Mouse (Mus musculus) kidney, adult 8-10 months (tissue): ENCODE results near the gene Aven.

Experiments used
- DNase-seq, 2 experiments: peaks; one replicate each; pipeline ENCODE4 v3.0.0; 2022

The Aven gene

GRCm38 (mm10) chr2:112561549-112561948 lies 68.8 kb downstream of the Aven start:
- DNase-seq, result no peak

- DNase-seq, result no peak
These were observed 72.3 kb downstream of the Aven start for GRCm38 (mm10) chr2:112565060-112565459.

DNA sequence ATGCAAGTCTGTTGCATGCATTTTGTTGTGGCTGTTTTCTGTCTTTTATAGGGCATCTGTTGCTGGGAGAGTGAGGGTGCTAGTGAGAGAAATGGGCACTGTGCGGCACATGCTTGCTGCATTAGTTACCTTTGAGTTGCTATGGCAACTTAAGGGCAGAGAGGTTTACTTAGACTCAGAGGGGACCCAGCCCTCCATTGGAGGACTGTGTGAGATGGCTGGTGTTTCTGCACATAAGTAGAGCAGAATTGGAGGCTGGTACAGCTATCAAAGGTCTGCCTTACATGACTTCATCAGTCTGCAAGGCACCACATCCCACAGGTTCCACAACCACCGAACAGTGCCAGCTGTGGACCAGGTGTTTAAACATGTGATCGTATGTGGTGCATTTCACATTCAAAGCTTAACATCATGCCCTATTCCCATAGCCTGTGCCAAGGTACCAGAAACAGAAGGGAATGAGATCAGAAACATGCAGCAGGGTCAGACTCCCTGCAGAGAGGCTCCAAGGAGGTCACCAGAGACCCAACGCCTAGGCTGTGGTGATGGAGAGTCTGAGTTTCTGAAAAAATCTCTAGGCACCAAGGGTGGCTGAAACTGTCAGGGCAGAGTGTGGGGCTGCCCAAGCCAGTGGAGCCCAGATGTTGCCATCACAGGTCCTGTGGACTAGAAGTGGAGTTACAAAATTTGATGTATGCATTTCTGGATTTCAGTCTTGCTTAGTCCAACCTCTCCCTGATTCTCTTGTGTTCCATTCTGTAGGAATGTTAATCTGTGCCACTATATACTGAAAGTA lies 73.7 kb downstream of the Aven start:
- no peak for DNase-seq

- no peak for DNase-seq
These were observed 75.0 kb downstream of the Aven start for GRCm38 (mm10) chr2:112567786-112568185.

DNA sequence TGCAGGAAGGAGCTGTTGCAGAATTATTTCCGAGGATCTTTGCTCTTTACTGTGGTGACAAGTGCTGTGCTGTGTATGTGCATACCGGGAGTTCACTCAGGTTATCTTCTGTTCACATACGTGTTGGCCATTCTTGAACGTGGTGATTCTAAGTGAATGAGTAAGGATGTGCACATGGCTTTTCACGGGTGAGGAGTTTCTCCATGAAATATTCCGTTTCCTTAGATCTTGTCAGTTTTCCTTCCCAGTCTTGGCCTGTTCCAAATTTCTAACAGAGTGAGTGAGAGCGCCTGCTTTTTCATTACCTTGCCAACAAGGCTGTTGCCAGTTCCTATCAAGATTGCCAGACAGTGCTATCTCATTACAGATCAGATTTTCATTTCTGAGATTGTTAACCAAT lies 98.2 kb downstream of the Aven start:
- DNase-seq, result no peak

DNA sequence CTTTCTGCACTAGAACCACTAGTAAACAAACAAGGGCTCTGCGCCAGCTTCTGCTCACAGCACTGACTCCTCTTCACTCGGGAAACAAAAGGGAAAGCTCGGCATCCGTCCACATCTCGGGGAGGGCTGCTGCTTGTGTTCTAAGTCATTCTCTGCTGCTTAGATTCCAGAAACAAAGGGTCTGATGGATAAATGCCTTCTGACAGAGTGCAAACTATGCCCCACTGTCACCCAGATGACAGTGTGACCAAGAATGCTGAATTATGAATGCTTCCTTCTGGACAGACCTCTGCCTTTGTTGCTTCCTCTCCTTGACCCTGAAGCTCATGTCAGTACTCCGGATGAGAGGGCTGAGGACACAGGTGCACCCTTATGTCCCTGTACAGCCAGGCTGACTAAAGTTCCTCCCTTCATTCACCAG lies 98.7 kb downstream of the Aven start:
- peak in 1 of 2 experiments; percentile 12 for DNase-seq

- no peak for DNase-seq
These were observed 100.6 kb downstream of the Aven start for GRCm38 (mm10) chr2:112593322-112593721.

DNA sequence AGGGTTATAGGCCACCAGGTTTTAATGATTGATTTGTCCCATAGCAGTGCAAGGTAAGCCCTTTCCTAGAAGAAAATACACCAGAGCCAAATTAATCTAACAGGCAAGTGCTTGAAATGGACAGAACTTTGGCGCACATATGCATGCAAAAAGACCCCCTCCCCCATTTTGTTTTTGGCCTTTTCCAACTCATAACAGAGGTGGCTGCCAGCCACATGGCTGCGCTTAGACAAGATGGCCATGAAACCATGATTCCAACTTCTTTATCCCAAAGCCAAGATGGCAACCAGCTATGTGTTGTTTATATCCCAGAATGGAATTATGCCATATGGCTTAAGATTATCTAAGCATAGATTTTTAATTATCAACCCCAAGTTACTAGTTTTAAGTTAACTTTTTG lies 101.0 kb downstream of the Aven start:
- no peak for DNase-seq

GRCm38 (mm10) chr2:112595807-112596206 lies 103.0 kb downstream of the Aven start:
- DNase-seq, result no peak

DNA sequence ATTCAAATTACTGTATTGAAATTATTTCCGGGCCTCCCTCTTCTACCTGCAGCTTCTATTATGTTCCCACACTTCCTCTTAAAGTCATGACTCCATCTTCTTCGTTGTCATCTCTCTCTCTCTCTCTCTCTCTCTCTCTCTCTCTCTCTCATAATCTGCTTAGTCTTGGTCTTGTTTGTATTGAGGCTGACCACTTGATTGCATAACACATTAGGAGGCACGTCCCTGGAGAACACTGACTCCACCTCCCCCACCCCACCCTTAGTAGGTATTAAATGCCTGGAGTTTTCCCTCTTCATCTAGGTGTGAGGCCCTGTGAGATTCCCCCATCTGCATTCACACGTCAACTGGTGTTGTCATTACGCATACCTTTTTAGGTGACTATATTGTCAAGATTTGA lies 103.7 kb downstream of the Aven start:
- DNase-seq, result no peak

GRCm38 (mm10) chr2:112597064-112597463 lies 104.3 kb downstream of the Aven start:
- DNase-seq, result no peak

GRCm38 (mm10) chr2:112600222-112600621 lies 107.5 kb downstream of the Aven start:
- DNase-seq, result peak in 1 of 2 experiments; percentile 9

GRCm38 (mm10) chr2:112602487-112602886 lies 109.7 kb downstream of the Aven start:
- DNase-seq, result no peak

DNA sequence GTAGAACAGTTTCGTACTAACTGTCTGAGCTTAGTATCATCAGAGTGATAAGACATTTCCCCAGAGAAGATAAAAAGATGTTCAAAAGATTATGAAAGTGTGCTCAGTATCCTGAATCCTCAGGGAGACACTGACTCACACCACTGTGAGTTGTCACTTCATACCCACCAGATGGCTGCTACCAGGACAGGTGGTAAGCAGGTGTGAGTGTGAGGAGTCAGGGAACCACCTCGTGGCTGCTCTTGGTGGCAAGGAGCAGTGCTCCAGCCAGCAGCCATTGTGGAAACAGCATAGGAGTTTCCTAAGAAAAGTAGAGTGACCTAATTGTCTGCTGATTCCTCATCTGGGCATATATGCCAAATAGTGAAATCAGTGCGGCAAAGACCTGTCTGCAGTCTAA lies 113.8 kb downstream of the Aven start:
- no peak for DNase-seq

- no peak for DNase-seq
These were observed 119.9 kb downstream of the Aven start for GRCm38 (mm10) chr2:112612628-112613027.

DNA sequence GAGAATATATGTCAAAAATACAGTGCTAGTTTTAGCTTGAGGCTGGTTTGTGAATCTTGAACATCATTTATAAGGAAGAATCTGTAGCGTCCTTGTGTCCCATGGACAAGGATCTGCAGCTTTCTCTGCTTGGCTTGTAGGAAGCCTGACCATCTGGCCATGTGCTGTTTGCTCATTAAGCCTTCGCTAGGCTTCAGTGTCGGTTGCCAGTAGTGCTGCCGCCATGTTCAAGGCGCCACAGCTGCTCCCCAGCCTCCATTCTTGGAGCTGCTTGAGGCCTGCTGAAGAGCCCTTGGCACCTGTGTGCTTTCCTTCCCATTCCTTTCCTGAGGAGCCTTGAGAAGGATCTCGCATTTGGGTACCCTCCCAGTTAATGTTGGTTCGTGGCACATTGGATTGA lies 121.6 kb downstream of the Aven start:
- DNase-seq, result no peak

- DNase-seq, result no peak
These were observed 124.4 kb downstream of the Aven start for GRCm38 (mm10) chr2:112617206-112617605.

- DNase-seq, result no peak
These were observed 132.4 kb downstream of the Aven start for GRCm38 (mm10) chr2:112625156-112625555.

- no peak for DNase-seq
These were observed 137.9 kb downstream of the Aven start for GRCm38 (mm10) chr2:112630669-112631068.

DNA sequence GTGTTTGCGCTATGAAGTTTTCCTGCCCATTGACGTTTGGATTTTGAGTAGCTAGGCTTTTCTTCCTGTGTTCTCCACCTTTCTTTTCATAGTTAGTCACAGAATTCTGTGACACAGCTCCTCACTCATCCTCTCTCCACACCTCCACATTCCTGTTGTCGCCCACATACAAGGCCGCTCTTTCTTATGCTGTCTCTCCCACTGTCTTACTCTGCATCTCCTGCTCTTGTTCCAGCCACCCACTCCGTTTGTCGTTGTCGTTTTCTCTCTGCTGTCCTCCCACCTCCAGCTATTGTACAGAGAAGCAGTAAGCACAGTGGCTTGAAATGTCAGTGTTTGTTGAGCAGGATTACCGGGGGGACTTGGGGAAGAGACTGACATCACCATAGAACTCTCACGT lies 139.8 kb downstream of the Aven start:
- no peak for DNase-seq

- no peak for DNase-seq
These were observed 144.4 kb downstream of the Aven start for GRCm38 (mm10) chr2:112637206-112637605.

DNA sequence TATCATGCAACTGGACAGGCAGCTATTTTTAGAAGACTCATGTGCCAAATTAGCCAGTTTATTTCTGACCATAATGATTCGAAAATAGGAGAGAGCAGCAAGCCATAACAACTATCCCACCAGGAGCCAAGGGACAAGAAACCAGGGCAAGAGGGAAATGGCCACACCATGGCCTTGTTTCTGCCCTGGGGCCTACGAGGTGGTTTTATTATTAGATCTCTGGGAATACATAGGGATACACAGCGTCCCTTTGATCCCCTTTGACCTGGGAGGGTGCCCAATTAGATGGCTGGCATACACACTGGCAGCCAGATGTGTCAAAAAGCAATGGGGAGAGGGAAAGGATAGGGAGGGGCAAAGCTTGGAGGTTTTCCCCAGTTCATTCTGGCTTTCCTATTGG lies 161.1 kb downstream of the Aven start:
- no peak for DNase-seq

GRCm38 (mm10) chr2:112656131-112656530 lies 163.4 kb downstream of the Aven start:
- no peak for DNase-seq

GRCm38 (mm10) chr2:112669461-112669860 lies 176.7 kb downstream of the Aven start:
- DNase-seq, result no peak

DNA sequence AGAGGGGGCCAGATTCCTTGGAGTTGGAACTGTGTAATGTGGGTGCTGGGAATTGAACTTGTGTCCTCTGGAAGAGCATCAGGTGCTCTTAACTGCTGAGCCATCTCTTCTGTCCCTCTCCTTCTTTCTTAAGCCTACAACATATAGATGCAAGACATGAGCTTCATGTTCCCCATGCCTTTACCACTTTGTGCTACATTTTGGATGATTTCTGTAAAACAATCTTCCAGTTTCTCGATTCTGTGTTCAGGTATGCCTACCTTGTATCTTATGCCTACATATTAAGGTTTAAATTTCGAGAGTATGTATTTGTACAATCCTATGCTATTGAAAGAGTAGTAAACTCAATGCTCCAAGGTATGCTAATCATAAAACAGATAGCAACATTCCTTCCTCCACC lies 183.4 kb downstream of the Aven start:
- no peak for DNase-seq
